Mouse (Mus musculus): ENCODE data around the gene Kdm2a. TPM values are rescaled to one million over a fixed set of nuclear protein-coding genes. Genes with fewer than 3 reads are reported as not detected.

Gene Kdm2a
- 37.8 and 40.9 TPM in 2 replicates for polyA plus RNA-seq (2015; fragmentation: Nextera tagmentation; extraction: Ambion mirVana)

GRCm38 (mm10) chr19:4397798-4398629, at the start of gene Kdm2a:
Gene Kdm2a (minus strand): TSS chr19:4398285.
- H3K9me3 ChIP-seq: no peaks in the 10 kb centered on the region
- H3K4me1 ChIP-seq: peaks cover 21% of the 10 kb centered on the region
- no peaks in the 10 kb centered on the region for H3K27me3 ChIP-seq
- peak within 1 kb of the TSS; percentile 72 for H3K9ac ChIP-seq
- peak; percentile 33 for ATAC-seq (ENCODE audit: borderline replicate concordance, extremely low read depth, low FRiP score, low TSS enrichment)
- WGBS: 1% methylated on average over 78 of the region's 82 CpGs
- peak within 1 kb of the TSS; percentile 88 for H3K27ac ChIP-seq
- peak within 1 kb of the TSS; percentile 99 for H3K4me2 ChIP-seq
- H3K36me3 ChIP-seq: no peaks in the 10 kb centered on the region
- peak within 1 kb of the TSS; percentile 99 for H3K4me3 ChIP-seq

DNA sequence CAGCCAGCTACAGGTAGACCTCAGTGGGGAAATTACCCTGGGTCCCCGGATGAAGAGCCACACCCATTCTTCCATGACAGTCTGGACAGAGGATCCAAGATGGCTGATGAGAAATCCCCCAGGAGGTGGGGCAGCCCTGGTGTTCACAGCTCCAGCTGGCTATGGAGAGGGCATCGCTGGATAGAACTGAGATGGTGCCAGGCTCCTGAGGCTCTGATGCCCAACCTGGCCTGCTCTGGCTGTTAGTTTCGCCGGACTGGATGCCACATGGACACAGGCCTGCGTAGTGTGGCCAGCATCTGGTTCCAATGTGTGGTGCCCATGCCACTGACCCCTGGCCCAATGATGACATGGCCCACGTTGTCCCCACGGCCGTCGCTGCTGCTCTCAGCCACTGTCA, 49.4 kb upstream of the Kdm2a start:
- H3K4me1 ChIP-seq: no peaks in the 10 kb centered on the region
- no peak overlapping the region for H3K27ac ChIP-seq
- no peak for ATAC-seq (ENCODE audit: borderline replicate concordance, extremely low read depth, low FRiP score, low TSS enrichment)
- WGBS: 84% methylated on average over 9 of the region's 9 CpGs
- H3K9me3 ChIP-seq: no peaks in the 10 kb centered on the region
- H3K36me3 ChIP-seq: no peaks in the 10 kb centered on the region
- no peaks in the 10 kb centered on the region for H3K27me3 ChIP-seq
- no peak overlapping the region for H3K4me2 ChIP-seq
- H3K4me3 ChIP-seq: no peak overlapping the region
- H3K9ac ChIP-seq: no peak overlapping the region

DNA sequence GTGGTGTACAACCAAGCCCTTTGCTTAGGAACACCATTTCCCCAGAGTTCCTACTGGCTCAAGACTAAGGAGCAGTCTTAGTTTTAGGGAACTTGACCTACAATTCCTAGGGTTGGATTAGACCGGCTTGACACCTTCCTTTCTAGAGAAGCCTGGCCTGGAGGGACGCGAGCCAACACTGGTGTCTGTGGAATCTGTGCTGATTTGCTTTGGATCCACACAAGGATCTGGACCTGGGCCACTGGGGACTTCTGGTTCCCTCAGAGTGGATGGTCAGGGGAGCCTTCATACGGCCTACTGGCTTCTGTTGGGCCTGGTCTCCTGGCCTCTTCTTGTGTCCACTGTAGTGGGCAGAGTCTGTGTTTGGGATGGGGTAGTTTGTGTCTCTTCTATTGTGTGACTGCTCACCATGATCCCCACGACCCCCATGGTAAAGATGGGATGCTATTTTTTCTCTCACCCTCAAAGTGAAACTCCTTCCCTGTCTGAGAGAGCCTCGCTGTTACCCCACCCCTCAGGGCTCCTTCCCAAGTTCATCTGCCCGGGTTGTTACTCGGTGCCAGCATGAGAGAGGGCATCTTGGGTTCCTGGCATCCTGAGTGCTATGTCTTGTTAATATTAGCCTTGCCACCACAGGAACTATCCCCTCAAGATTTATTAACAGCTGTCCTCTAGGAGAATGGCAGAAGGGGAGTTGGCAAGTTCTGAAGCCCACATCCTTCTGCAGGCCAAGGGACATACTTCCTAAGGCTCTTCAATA, 48.8 kb upstream of the Kdm2a start:
- ATAC-seq (ENCODE audit: borderline replicate concordance, extremely low read depth, low FRiP score, low TSS enrichment): no peak
- Histone ChIP-seq H3K4me3 (no peak overlapping the region), H3K36me3 (no peaks in the 10 kb centered on the region), H3K4me1 (peaks cover 6% of the 10 kb centered on the region), H3K9ac (no peak overlapping the region), H3K4me2 (no peak overlapping the region), H3K9me3 (no peaks in the 10 kb centered on the region), H3K27ac (no peak overlapping the region), H3K27me3 (no peaks in the 10 kb centered on the region)
- WGBS: 81% methylated on average over 8 of the region's 8 CpGs

DNA sequence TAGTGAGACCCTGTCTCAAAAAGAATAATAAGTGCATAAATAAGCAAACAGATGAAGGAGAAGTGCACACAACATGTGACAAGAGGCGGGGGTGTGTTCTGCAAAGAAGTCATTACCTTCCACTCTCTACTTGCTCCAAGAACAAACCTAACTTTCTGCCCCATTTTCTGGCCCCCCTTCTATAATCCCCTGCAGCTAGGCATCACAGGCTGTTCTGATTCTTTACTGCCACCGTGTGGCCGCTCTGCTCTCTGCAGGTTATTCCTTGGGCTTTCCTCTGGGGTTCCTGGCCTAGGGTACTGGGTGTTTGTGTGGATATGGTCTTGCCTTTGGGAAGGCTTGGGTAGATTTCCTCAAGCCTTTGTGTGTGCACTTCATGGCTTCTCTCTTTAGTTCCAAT, 44.3 kb upstream of the Kdm2a start:
- Histone ChIP-seq H3K9me3 (no peaks in the 10 kb centered on the region), H3K4me1 (peaks cover 41% of the 10 kb centered on the region), H3K27ac (peak overlapping the region; percentile 67), H3K4me2 (no peak overlapping the region), H3K36me3 (no peaks in the 10 kb centered on the region), H3K27me3 (no peaks in the 10 kb centered on the region), H3K9ac (no peak overlapping the region), H3K4me3 (no peak overlapping the region)
- ATAC-seq (ENCODE audit: borderline replicate concordance, extremely low read depth, low FRiP score, low TSS enrichment): no peak
- 12% methylated on average over 3 of the region's 3 CpGs for WGBS

DNA sequence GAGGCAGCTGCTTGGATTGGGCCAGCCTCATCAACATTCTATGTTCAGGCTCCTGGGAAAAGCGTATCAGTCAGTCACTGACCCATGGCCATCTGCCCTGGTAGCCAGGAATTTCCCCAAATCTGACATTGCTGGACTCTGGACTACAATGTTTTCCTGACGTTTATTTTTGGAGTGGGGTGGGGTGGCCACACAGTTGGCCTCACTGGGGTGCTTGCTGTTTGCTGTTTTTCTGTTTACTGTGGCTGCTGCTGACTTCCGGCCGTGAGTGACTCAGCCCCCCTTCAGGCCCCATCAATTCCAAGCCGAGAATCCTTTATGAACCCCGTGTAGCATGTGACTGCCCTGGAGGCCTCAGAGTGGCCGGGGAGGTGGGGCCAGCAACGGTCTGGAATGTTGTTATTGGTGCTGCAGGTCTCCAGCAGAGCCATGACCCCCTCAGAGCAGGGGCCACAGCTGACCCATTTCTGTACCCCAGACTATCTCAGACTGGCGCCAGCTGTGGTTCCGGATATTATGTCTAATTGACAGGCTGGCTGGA, 43.6 kb upstream of the Kdm2a start:
- no peaks in the 10 kb centered on the region for H3K9me3 ChIP-seq
- no peaks in the 10 kb centered on the region for H3K36me3 ChIP-seq
- no peaks in the 10 kb centered on the region for H3K27me3 ChIP-seq
- H3K4me3 ChIP-seq: no peak overlapping the region
- 25% methylated on average over 10 of the region's 10 CpGs for WGBS
- ATAC-seq (ENCODE audit: borderline replicate concordance, extremely low read depth, low FRiP score, low TSS enrichment): peak; percentile 54; the same call in 1 of the 2 replicates
- peak overlapping the region; percentile 67 for H3K27ac ChIP-seq
- peaks cover 41% of the 10 kb centered on the region for H3K4me1 ChIP-seq
- no peak overlapping the region for H3K9ac ChIP-seq
- peak overlapping the region; percentile 12; the same call in 1 of the 2 replicates for H3K4me2 ChIP-seq

- no peak overlapping the region for H3K9ac ChIP-seq
- H3K27ac ChIP-seq: peak overlapping the region; percentile 67
- peak overlapping the region; percentile 93 for H3K4me2 ChIP-seq
- H3K27me3 ChIP-seq: no peaks in the 10 kb centered on the region
- ATAC-seq (ENCODE audit: borderline replicate concordance, extremely low read depth, low FRiP score, low TSS enrichment): no peak
- no peaks in the 10 kb centered on the region for H3K9me3 ChIP-seq
- H3K4me1 ChIP-seq: peaks cover 41% of the 10 kb centered on the region
- H3K4me3 ChIP-seq: no peak overlapping the region
- H3K36me3 ChIP-seq: no peaks in the 10 kb centered on the region
- 24% methylated on average over 6 of the region's 6 CpGs for WGBS
These were observed 43.1 kb upstream of the Kdm2a start for GRCm38 (mm10) chr19:4441090-4441591.

DNA sequence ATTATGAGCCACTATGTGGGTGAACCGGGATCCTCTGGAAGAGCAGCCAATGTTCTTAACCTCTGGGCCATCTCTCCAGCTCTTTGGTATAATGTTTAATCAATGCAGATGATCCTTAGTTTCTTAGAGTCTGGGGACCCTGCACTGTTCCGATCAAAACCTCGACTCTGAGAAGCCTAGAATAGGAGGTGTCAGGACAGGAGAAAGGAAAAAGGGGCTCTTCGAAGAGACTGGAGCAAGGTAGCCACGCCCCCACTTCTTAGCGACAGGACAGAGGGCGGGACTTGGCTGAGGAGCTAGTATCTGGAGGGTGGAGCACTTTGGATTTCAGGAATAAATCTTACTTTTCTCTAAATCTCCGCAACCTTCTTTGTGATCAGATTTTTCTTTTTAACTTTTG, 42.1 kb upstream of the Kdm2a start:
- ATAC-seq (ENCODE audit: borderline replicate concordance, extremely low read depth, low FRiP score, low TSS enrichment): no peak
- no peaks in the 10 kb centered on the region for H3K27me3 ChIP-seq
- H3K4me2 ChIP-seq: peak overlapping the region; percentile 93
- no peak overlapping the region for H3K27ac ChIP-seq
- WGBS: 5% methylated on average over 8 of the region's 8 CpGs
- no peaks in the 10 kb centered on the region for H3K9me3 ChIP-seq
- peak overlapping the region; percentile 75 for H3K4me3 ChIP-seq
- peak overlapping the region; percentile 70; the same call in 1 of the 2 replicates for H3K9ac ChIP-seq
- no peaks in the 10 kb centered on the region for H3K36me3 ChIP-seq
- peaks cover 41% of the 10 kb centered on the region for H3K4me1 ChIP-seq

GRCm38 (mm10) chr19:4439161-4439801, 41.2 kb upstream of the Kdm2a start, which contains the start of gene Rhod:
Gene Rhod (minus strand): TSS chr19:4439432.
- Histone ChIP-seq H3K4me2 (peak within 1 kb of the TSS; percentile 93), H3K9me3 (no peaks in the 10 kb centered on the region), H3K4me3 (peak within 1 kb of the TSS; percentile 75), H3K36me3 (no peaks in the 10 kb centered on the region), H3K4me1 (peaks cover 41% of the 10 kb centered on the region), H3K27ac (peak within 1 kb of the TSS; percentile 67), H3K27me3 (no peaks in the 10 kb centered on the region), H3K9ac (peak within 1 kb of the TSS; percentile 70)
- peak; percentile 57 for ATAC-seq (ENCODE audit: borderline replicate concordance, extremely low read depth, low FRiP score, low TSS enrichment)
- WGBS: under 1% methylated on average over 46 of the region's 51 CpGs

DNA sequence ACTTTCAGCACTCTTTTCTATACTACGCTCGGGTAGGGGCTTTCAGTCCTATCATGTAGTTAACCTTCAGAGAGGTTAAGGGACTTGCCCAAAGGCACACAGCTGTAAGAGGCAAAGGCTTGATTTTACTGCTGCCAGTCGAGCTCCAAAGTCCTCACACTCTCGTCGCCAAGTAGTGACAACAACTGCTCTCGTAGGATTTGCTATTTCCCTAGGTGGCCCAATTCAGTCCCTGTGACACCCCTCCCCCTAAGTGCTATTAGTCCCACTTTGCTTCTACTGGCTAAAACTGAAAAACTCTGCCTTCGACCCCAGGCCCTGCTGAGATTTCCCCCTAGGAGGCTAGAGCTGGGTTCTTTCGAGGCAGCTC, 40.7 kb upstream of the Kdm2a start:
- Histone ChIP-seq H3K27ac (peak overlapping the region; percentile 67), H3K36me3 (no peaks in the 10 kb centered on the region), H3K4me2 (peak overlapping the region; percentile 93), H3K9me3 (no peaks in the 10 kb centered on the region), H3K4me1 (peaks cover 41% of the 10 kb centered on the region), H3K9ac (peak overlapping the region; percentile 70), H3K4me3 (peak overlapping the region; percentile 75), H3K27me3 (no peaks in the 10 kb centered on the region)
- no peak for ATAC-seq (ENCODE audit: borderline replicate concordance, extremely low read depth, low FRiP score, low TSS enrichment)
- WGBS: 6% methylated on average over 8 of the region's 8 CpGs

- Histone ChIP-seq H3K4me2 (peak overlapping the region; percentile 93), H3K9me3 (no peaks in the 10 kb centered on the region), H3K27me3 (no peaks in the 10 kb centered on the region), H3K9ac (0 out of 2 replicates have a peak overlapping the region, but pooled peaks have one; percentile 70), H3K4me3 (no peak overlapping the region), H3K36me3 (no peaks in the 10 kb centered on the region), H3K27ac (no peak overlapping the region), H3K4me1 (peaks cover 41% of the 10 kb centered on the region)
- WGBS: 69% methylated on average over 6 of the region's 6 CpGs
- ATAC-seq (ENCODE audit: borderline replicate concordance, extremely low read depth, low FRiP score, low TSS enrichment): no peak
These were observed 39.8 kb upstream of the Kdm2a start for GRCm38 (mm10) chr19:4437886-4438285.

- peaks cover 8% of the 10 kb centered on the region; the same call in 1 of the 2 replicates for H3K36me3 ChIP-seq
- H3K27ac ChIP-seq: no peak overlapping the region
- peaks cover 29% of the 10 kb centered on the region for H3K4me1 ChIP-seq
- no peak overlapping the region for H3K4me3 ChIP-seq
- ATAC-seq (ENCODE audit: borderline replicate concordance, extremely low read depth, low FRiP score, low TSS enrichment): no peak
- H3K4me2 ChIP-seq: no peak overlapping the region
- no peaks in the 10 kb centered on the region for H3K9me3 ChIP-seq
- no peaks in the 10 kb centered on the region for H3K27me3 ChIP-seq
- no peak overlapping the region for H3K9ac ChIP-seq
- WGBS: 86% methylated on average over 3 of the region's 3 CpGs
These were observed 38.2 kb upstream of the Kdm2a start for GRCm38 (mm10) chr19:4436254-4436653.

Measured in lung, embryonic 15.5 days (tissue).